Mouse (Mus musculus) thymus, adult 2 months (tissue): ENCODE measurements around the gene Pramef20. TPM values are rescaled to one million over a fixed set of nuclear protein-coding genes. Genes with fewer than 3 reads are reported as not detected.

Experiments used
- DNase-seq: peaks from one replicate; pipeline ENCODE4 v3.0.0; 2021
- H3K27ac ChIP-seq: fragments of 200-500 bp; 2 replicates; pipeline ENCODE4 v1.5.1; 2012; ENCODE audit warnings: low read length, control low read depth; ENCODE audit not compliant: control insufficient read depth, insufficient read depth
- H3K27me3 ChIP-seq: fragments of 200-500 bp; 2 replicates; pipeline ENCODE4 v1.6.1; 2012; ENCODE audit warnings: mild to moderate bottlenecking, low read length, moderate library complexity, mixed read lengths; ENCODE audit not compliant: control insufficient read depth, insufficient read depth
- H3K36me3 ChIP-seq: fragments of 200-500 bp; 2 replicates; pipeline ENCODE4 v1.6.1; 2012; ENCODE audit warnings: mild to moderate bottlenecking, low read length, moderate library complexity; ENCODE audit not compliant: control insufficient read depth, insufficient read depth
- H3K4me1 ChIP-seq: fragments of 200-500 bp; replicated peaks from 2 replicates; pipeline ENCODE4 v1.6.1; 2012; ENCODE audit warnings: low read length; ENCODE audit not compliant: control insufficient read depth, insufficient read depth
- H3K4me3 ChIP-seq: fragments of 200-500 bp; 2 replicates; pipeline ENCODE4 v1.5.1; 2012; ENCODE audit warnings: mild to moderate bottlenecking, low read length, control low read depth, moderate library complexity; ENCODE audit not compliant: control insufficient read depth, insufficient read depth
- CTCF ChIP-seq: fragments of 200-500 bp; IDR thresholded peaks from 2 replicates; pipeline ENCODE4 v1.5.1; 2012; ENCODE audit warnings: mild to moderate bottlenecking, control low read depth, low read length, moderate library complexity, borderline replicate concordance; ENCODE audit not compliant: control insufficient read depth, poor library complexity, insufficient read depth; ENCODE audit errors: extremely low read depth
- POLR2A ChIP-seq: fragments of 200-500 bp; IDR thresholded peaks from 2 replicates; pipeline ENCODE4 v1.6.1; 2012; ENCODE audit warnings: mild to moderate bottlenecking, low read length, control low read depth, moderate library complexity; ENCODE audit not compliant: control insufficient read depth, poor library complexity, insufficient read depth; ENCODE audit errors: extremely low read depth
- WGBS: fragments of 180-500 bp; shearing (Covaris S2); methylation state at CpG from one replicate; pipeline ENCODE4 v1.1.7; 2018; 5-methylcytosine and 5-hydroxymethylcytosine counted together
- polyA plus RNA-seq: library from polyadenylated mRNA; depleted of rRNA; stranded (reverse); fragments of >200 nt; gene quantifications from 2 replicates; pipeline ENCODE4 v1.2.3, GENCODE M21; 2012; rRNA removed

The Pramef20 gene
- polyA plus RNA-seq: not detected in 2 replicates

DNA sequence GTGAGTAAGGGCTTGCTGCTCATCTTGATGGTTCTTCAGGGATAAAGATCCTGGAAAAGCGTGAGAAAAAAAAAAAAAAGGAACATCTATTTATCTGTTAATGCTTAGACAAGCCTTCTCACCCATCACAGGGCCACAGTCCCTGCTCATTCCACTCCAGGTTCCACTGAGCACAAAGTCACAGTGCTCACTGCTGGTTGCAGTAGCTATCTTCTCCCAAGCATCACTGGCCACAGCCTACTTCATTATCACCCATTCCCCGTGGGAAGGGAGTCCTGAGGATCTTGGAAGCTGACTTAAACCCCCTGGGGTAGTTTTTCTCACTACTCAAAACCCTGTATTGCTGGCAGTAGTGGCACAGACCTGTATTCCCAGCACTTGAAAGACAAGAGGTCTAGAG is at the start of gene Pramef20:
Gene Pramef20, minus strand, starts transcription at position 23 of the 400 bp plus-strand sequence.
- H3K27me3 ChIP-seq: no peaks in the 10 kb centered on the region
- TF ChIP-seq CTCF (no peak), POLR2A (no peak)
- H3K4me3 ChIP-seq: no peak within 1 kb of the TSS
- no peak for DNase-seq
- H3K4me1 ChIP-seq: no peaks in the 10 kb centered on the region
- no peak within 1 kb of the TSS for H3K27ac ChIP-seq
- 58% methylated on average over 2 of the region's 2 CpGs for WGBS
- no peaks in the 10 kb centered on the region for H3K36me3 ChIP-seq

DNA sequence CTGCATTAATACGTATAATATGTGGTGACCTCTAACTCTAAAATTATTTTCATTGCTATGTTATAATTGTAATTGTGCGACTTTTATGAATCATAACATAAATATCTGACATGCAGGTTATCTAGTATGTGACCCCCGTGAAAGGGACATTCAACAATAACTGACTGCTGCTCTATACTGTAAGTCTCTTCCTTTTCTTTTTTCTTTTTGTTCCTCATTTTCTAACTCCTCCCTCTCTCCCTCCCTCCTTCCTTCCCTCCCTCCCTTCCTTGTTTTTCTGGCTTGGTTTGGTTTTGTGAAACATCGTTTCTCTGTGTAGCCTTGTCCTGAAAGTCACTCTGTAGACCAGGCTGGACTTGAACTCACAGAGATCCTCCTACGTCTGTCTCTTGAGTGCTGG is 46.9 kb upstream of the Pramef20 start:
- DNase-seq: no peak
- no peaks in the 10 kb centered on the region for H3K36me3 ChIP-seq
- TF ChIP-seq POLR2A (no peak), CTCF (no peak)

DNA sequence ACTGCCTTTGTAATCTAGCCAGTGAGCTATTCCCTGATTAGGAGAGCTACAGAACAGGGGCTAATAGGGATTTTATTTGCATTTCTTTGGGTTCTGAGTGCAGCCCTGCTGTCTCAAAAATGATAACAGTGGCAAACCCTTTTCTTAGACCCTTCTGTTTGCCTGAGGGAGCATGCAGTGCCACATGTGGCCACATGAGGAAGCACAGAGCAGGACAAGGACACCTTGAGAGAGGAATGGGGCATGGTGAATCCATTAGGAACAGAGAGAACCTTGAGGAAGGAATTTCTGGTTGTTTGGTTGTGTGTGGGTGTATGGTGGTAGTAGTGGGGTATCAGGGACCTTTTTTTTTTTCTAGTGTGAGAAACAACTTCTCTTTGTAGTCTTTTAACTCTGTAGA is 42.9 kb upstream of the Pramef20 start:
- no peak for DNase-seq
- TF ChIP-seq POLR2A (no peak), CTCF (no peak)
- Histone ChIP-seq H3K36me3 (no peaks in the 10 kb centered on the region), H3K4me1 (no peaks in the 10 kb centered on the region), H3K27ac (no peak overlapping the region), H3K27me3 (no peaks in the 10 kb centered on the region), H3K4me3 (no peak overlapping the region)

More for the DNA sequence above, 46.9 kb upstream of the Pramef20 start:
- no peaks in the 10 kb centered on the region for H3K4me1 ChIP-seq
- no peaks in the 10 kb centered on the region for H3K27me3 ChIP-seq
- H3K4me3 ChIP-seq: no peak overlapping the region
- 59% methylated on average over 5 of the region's 5 CpGs for WGBS
- H3K27ac ChIP-seq: no peak overlapping the region

DNA sequence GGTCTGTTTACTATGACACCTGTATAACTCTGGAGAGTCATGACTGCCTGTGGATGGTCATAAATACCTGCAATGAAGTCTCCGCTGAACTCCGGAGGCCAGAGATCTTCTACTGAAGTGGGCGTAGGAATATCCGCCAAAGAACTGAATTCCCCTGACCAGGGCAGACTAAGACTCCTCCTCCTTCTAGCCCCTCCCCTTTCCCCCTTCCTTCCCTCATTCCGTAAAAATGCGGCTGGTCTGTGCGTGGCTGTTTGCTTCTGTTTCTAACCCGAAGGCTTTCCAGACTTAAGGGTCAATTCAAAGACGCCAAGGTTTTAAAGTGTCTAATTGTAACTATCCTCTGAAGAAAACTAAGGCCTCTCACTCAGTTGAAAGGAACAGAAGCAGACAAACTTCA is 30.6 kb upstream of the Pramef20 start, which contains the start of gene Pramef12:
Gene Pramef12, minus strand, starts transcription at position 175 of the 400 bp plus-strand sequence.
- Histone ChIP-seq H3K27ac (no peak within 1 kb of the TSS), H3K27me3 (no peaks in the 10 kb centered on the region), H3K4me1 (0 out of 2 replicates have a peak, but pooled peaks cover 3% of the 10 kb centered on the region), H3K4me3 (no peak within 1 kb of the TSS), H3K36me3 (no peaks in the 10 kb centered on the region)
- 94% methylated on average over 9 of the region's 9 CpGs for WGBS
- DNase-seq: no peak
- no peak for TF ChIP-seq POLR2A
- TF ChIP-seq CTCF: no peak

DNA sequence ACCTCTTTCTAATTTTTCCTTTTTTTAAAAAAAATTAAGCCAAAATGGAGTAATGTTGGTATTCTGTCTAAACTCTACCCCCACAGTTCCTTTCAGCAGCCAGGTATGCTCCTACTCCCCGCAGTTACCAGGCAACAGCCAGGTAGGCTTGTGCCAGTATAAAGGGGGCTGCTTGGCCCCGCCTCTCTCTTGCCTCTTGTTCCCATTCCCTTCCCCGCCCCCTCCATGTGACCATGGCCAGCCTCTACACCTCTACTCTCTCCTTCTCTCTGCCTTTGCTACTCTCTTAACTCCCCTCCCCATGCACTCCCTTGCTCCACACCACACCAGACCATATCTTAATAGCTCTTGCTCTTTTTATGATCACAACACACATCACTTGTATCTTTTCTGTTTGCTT is 28.5 kb upstream of the Pramef20 start:
- no peak overlapping the region for H3K4me3 ChIP-seq
- DNase-seq: no peak
- no peaks in the 10 kb centered on the region for H3K27me3 ChIP-seq
- H3K4me1 ChIP-seq: 0 out of 2 replicates have a peak, but pooled peaks cover 3% of the 10 kb centered on the region
- no peak for TF ChIP-seq POLR2A
- TF ChIP-seq CTCF: no peak
- no peak overlapping the region for H3K27ac ChIP-seq
- WGBS: 97% methylated on average over 3 of the region's 3 CpGs
- H3K36me3 ChIP-seq: no peaks in the 10 kb centered on the region

DNA sequence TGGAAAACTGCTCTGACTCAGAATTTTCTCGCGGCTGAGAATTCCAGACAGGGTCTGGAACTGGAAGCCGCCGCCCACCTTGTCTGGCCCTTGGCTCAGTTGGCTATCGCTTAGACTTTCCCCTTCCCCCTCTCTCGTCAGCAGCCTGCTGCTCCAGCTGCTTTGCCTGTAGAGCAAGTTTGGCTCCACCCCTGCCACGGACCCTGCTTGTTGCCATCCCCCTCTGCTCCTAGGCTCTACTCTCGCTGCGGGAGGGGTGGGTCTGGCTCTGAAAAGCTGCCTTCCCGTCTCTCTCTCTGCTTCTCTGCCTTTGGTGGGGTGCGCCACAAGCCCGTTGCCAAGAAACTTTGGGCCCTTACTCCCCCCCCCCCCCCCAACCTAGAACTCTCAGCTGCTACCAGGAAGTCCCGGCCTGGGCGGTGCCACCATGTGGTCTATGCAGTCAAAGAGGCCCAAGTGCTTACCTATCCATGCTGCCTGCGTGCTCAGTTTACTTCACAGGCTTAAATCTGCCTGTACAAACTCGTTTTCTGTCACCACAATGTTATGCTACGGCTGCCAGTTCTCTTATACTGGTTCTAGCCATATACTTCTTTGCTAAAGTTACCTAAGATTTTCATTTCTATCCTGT is 26.8 kb upstream of the Pramef20 start:
- no peak for DNase-seq
- Histone ChIP-seq H3K27ac (no peak overlapping the region), H3K27me3 (no peaks in the 10 kb centered on the region), H3K4me1 (0 out of 2 replicates have a peak, but pooled peaks cover 3% of the 10 kb centered on the region), H3K4me3 (no peak overlapping the region; the same call in 1 of the 2 replicates), H3K36me3 (no peaks in the 10 kb centered on the region)
- TF ChIP-seq CTCF (no peak), POLR2A (no peak)
- 5% methylated on average over 17 of the region's 17 CpGs for WGBS
